Mouse (Mus musculus) cerebellum, adult 18-20 months (tissue): Measurements from ENCODE around the gene Cd72.

Experiments
- DNase-seq, 2 experiments: peaks; one replicate each; pipeline ENCODE4 v3.0.0; 2021

Cd72 gene

GRCm38 (mm10) chr4:43478534-43478858, 24.1 kb upstream of the Cd72 start:
- DNase-seq: no peak

- DNase-seq: peak; percentile 87 to 93
Observed at GRCm38 (mm10) chr4:43477857-43478533, 23.6 kb upstream of the Cd72 start.

- DNase-seq: no peak
Observed at GRCm38 (mm10) chr4:43476604-43477003, 22.2 kb upstream of the Cd72 start.

- no peak for DNase-seq
Observed at GRCm38 (mm10) chr4:43473636-43474035, 19.2 kb upstream of the Cd72 start.

- DNase-seq: no peak
Observed at GRCm38 (mm10) chr4:43470301-43470700, 15.9 kb upstream of the Cd72 start.

- DNase-seq: no peak
Observed at GRCm38 (mm10) chr4:43466872-43467271, 12.4 kb upstream of the Cd72 start.

- no peak for DNase-seq
Observed at GRCm38 (mm10) chr4:43465935-43466334, 11.5 kb upstream of the Cd72 start.

GRCm38 (mm10) chr4:43463102-43463501, 8.7 kb upstream of the Cd72 start:
- DNase-seq: no peak

- DNase-seq: no peak
Observed at GRCm38 (mm10) chr4:43457124-43457523, 2.7 kb upstream of the Cd72 start.

- DNase-seq: no peak
Observed at GRCm38 (mm10) chr4:43456470-43456869, 2.0 kb upstream of the Cd72 start.

GRCm38 (mm10) chr4:43453413-43453812, 1.0 kb downstream of the Cd72 start:
- no peak for DNase-seq

- DNase-seq: no peak
Observed at GRCm38 (mm10) chr4:43452315-43452714, 2.1 kb downstream of the Cd72 start.

- no peak for DNase-seq
Observed at GRCm38 (mm10) chr4:43448554-43448953, 5.9 kb downstream of the Cd72 start.

- peak in 1 of 2 experiments; percentile 20 for DNase-seq
Observed at GRCm38 (mm10) chr4:43447251-43447650, 7.2 kb downstream of the Cd72 start.

- DNase-seq: peak in 1 of 2 experiments; percentile 54
Observed at GRCm38 (mm10) chr4:43443511-43443910, 10.9 kb downstream of the Cd72 start.

- peak; percentile 77 to 82 for DNase-seq
Observed at GRCm38 (mm10) chr4:43442456-43443361, 11.7 kb downstream of the Cd72 start.

GRCm38 (mm10) chr4:43442044-43442443, 12.4 kb downstream of the Cd72 start:
- peak; percentile 99 to 100 for DNase-seq

GRCm38 (mm10) chr4:43441639-43442038, 12.8 kb downstream of the Cd72 start, which contains the start of gene Tesk1:
Tesk1 (plus strand) TSS chr4:43441939.
- DNase-seq: no peak

- DNase-seq: no peak
Observed at GRCm38 (mm10) chr4:43432832-43433231, 21.6 kb downstream of the Cd72 start.

GRCm38 (mm10) chr4:43431690-43432089, 22.7 kb downstream of the Cd72 start:
- peak; percentile 87 to 88 for DNase-seq

GRCm38 (mm10) chr4:43428946-43429345, 25.5 kb downstream of the Cd72 start, which contains the start of gene Fam166b:
Fam166b (minus strand) TSS chr4:43429134.
- DNase-seq: no peak

GRCm38 (mm10) chr4:43428180-43428861, 26.1 kb downstream of the Cd72 start:
- DNase-seq: no peak

GRCm38 (mm10) chr4:43427501-43428179, 26.8 kb downstream of the Cd72 start:
- DNase-seq: no peak
